Mouse (Mus musculus) lung, adult 2 months (tissue): Measurements from ENCODE around the gene Dtx2. TPM values are rescaled to one million over a fixed set of nuclear protein-coding genes. Genes with fewer than 3 reads are reported as not detected.
A peak's percentile ranks its signal among the peaks of the same experiment; 100 is the strongest.

Experiments
- DNase-seq: peaks from one replicate; pipeline ENCODE4 v3.0.0; 2022
- H3K4me1 ChIP-seq: fragments of 200-500 bp; 2 replicates; pipeline ENCODE4 v1.6.1; 2011; ENCODE audit warnings: low read length; ENCODE audit not compliant: control insufficient read depth, insufficient read depth
- H3K4me3 ChIP-seq: fragments of 200-500 bp; replicated peaks from 2 replicates; pipeline ENCODE3; 2011; ENCODE audit warnings: low read depth, mild to moderate bottlenecking, control low read depth, low read length; ENCODE audit errors: extremely low read depth
- CTCF ChIP-seq: fragments of 200-500 bp; IDR thresholded peaks from 2 replicates; pipeline ENCODE4 v1.5.1; 2011; ENCODE audit warnings: mild to moderate bottlenecking, low read length, control low read depth; ENCODE audit not compliant: insufficient read depth
- POLR2A ChIP-seq: fragments of 200-500 bp; IDR thresholded peaks from 2 replicates; pipeline ENCODE4 v1.6.1; 2011; ENCODE audit warnings: low read depth, mild to moderate bottlenecking, control low read depth, low read length, borderline replicate concordance; ENCODE audit errors: extremely low read depth
- WGBS: fragments of 180-500 bp; shearing (Covaris S2); methylation state at CpG from one replicate; pipeline ENCODE4 v1.1.7; 2018; 5-methylcytosine and 5-hydroxymethylcytosine counted together
- polyA plus RNA-seq: library from polyadenylated mRNA; depleted of rRNA; stranded (reverse); fragments of >200 nt; gene quantifications from 2 replicates; pipeline ENCODE4 v1.2.3, GENCODE M21; 2012; rRNA removed

Dtx2 gene
- polyA plus RNA-seq = 23.9 and 29.9 TPM in 2 replicates

GRCm38 (mm10) chr5:135994725-135995687, at the start of gene Dtx2:
Dtx2 (plus strand) TSS chr5:135994800.
- Histone ChIP-seq H3K4me1 (peaks cover 4% of the 10 kb centered on the region; the same call in 1 of the 2 replicates), H3K4me3 (peak within 1 kb of the TSS; percentile 86)
- DNase-seq = peak; percentile 86
- TF ChIP-seq CTCF (no peak), POLR2A (peak; percentile 98)
- 1% methylated on average over 43 of the region's 47 CpGs for WGBS

GRCm38 (mm10) chr5:135945916-135946408, 48.6 kb upstream of the Dtx2 start:
- no peak for TF ChIP-seq POLR2A
- no peak for TF ChIP-seq CTCF
- H3K4me3 ChIP-seq = no peak overlapping the region
- 46% methylated on average over 10 of the region's 10 CpGs for WGBS
- no peaks in the 10 kb centered on the region for H3K4me1 ChIP-seq
- DNase-seq = no peak

- TF ChIP-seq CTCF (no peak), POLR2A (no peak)
- DNase-seq = no peak
- WGBS = 71% methylated on average over 5 of the region's 5 CpGs
These were observed 48.0 kb upstream of the Dtx2 start for GRCm38 (mm10) chr5:135946621-135947020.

GRCm38 (mm10) chr5:135950710-135951412, 43.7 kb upstream of the Dtx2 start:
- Histone ChIP-seq H3K4me3 (no peak overlapping the region), H3K4me1 (no peaks in the 10 kb centered on the region)
- TF ChIP-seq POLR2A (no peak), CTCF (no peak)
- DNase-seq = no peak
- 71% methylated on average over 11 of the region's 11 CpGs for WGBS

More at GRCm38 (mm10) chr5:135946621-135947020, 48.0 kb upstream of the Dtx2 start:
- H3K4me1 ChIP-seq = no peaks in the 10 kb centered on the region
- H3K4me3 ChIP-seq = no peak overlapping the region

GRCm38 (mm10) chr5:135951660-135952059, 42.9 kb upstream of the Dtx2 start:
- DNase-seq = no peak
- WGBS = 94% methylated on average over 2 of the region's 2 CpGs
- H3K4me3 ChIP-seq = no peak overlapping the region
- no peak for TF ChIP-seq CTCF
- no peak for TF ChIP-seq POLR2A
- no peaks in the 10 kb centered on the region for H3K4me1 ChIP-seq

GRCm38 (mm10) chr5:135952830-135953229, 41.8 kb upstream of the Dtx2 start:
- 87% methylated on average over 2 of the region's 2 CpGs for WGBS
- Histone ChIP-seq H3K4me3 (no peak overlapping the region), H3K4me1 (no peaks in the 10 kb centered on the region)
- DNase-seq = no peak
- TF ChIP-seq CTCF = no peak
- TF ChIP-seq POLR2A = no peak

- no peak overlapping the region for H3K4me3 ChIP-seq
- no peaks in the 10 kb centered on the region for H3K4me1 ChIP-seq
- DNase-seq = no peak
- WGBS = 80% methylated on average over 9 of the region's 9 CpGs
- TF ChIP-seq CTCF (no peak), POLR2A (no peak)
These were observed 38.0 kb upstream of the Dtx2 start for GRCm38 (mm10) chr5:135956300-135957206.

- 6% methylated on average over 28 of the region's 28 CpGs for WGBS
- peak; percentile 86 for DNase-seq
These were observed 37.2 kb upstream of the Dtx2 start for GRCm38 (mm10) chr5:135957207-135957974.

More at GRCm38 (mm10) chr5:135957207-135957974, 37.2 kb upstream of the Dtx2 start:
- Histone ChIP-seq H3K4me1 (no peaks in the 10 kb centered on the region), H3K4me3 (peak overlapping the region; percentile 41)
- TF ChIP-seq POLR2A = peak; percentile 93; the same call in 1 of the 2 replicates
- TF ChIP-seq CTCF = no peak
